Mouse (Mus musculus) embryonic facial prominence, embryonic 14.5 days (tissue): Measurements from ENCODE around the gene Vsig8. TPM values are rescaled to one million over a fixed set of nuclear protein-coding genes. Genes with fewer than 3 reads are reported as not detected.

Experiments
- ATAC-seq: fragments of 200-750 bp; cut with Nextera tagmentation; 2 replicates; pipeline ENCODE4 v1.8.0; 2017; ENCODE audit warnings: low read depth, moderate number of reproducible peaks, moderate TSS enrichment
- DNase-seq: peaks from one replicate; pipeline ENCODE4 v3.0.0-alpha.2; 2015; ENCODE audit warnings: low spot score
- H3K27ac ChIP-seq: fragments of 300-500 bp; sonication (generic); replicated peaks from 2 replicates; pipeline ENCODE4 v1.5.1; 2014; ENCODE audit warnings: low read depth, mild to moderate bottlenecking, low read length, moderate library complexity
- H3K27me3 ChIP-seq: fragments of 300-500 bp; sonication (generic); replicated peaks from 2 replicates; pipeline ENCODE4 v1.6.1; 2014; ENCODE audit warnings: low read length; ENCODE audit not compliant: control insufficient read depth, insufficient read depth
- H3K36me3 ChIP-seq: fragments of 300-500 bp; sonication (generic); 2 replicates; pipeline ENCODE4 v1.6.1; 2014; ENCODE audit warnings: low read length, mixed read lengths; ENCODE audit not compliant: control insufficient read depth, insufficient read depth
- H3K4me1 ChIP-seq: fragments of 300-500 bp; sonication (generic); 2 replicates; pipeline ENCODE4 v1.6.1; 2014; ENCODE audit warnings: antibody characterized with exemption, low read length; ENCODE audit not compliant: control insufficient read depth, insufficient read depth
- H3K4me2 ChIP-seq: fragments of 300-500 bp; sonication (generic); 2 replicates; pipeline ENCODE4 v1.6.1; 2014; ENCODE audit warnings: low read depth, mild to moderate bottlenecking, low read length, moderate library complexity, mixed read lengths
- H3K4me3 ChIP-seq: fragments of 300-500 bp; sonication (generic); 2 replicates; pipeline ENCODE4 v1.5.1; 2014; ENCODE audit warnings: low read depth, mild to moderate bottlenecking, low read length
- H3K9ac ChIP-seq: fragments of 300-500 bp; sonication (generic); 2 replicates; pipeline ENCODE4 v1.6.1; 2014; ENCODE audit warnings: low read depth, mild to moderate bottlenecking, low read length, moderate library complexity, mixed read lengths
- H3K9me3 ChIP-seq: fragments of 300-500 bp; sonication (generic); 2 replicates; pipeline ENCODE4 v1.6.1; 2016; ENCODE audit warnings: low read length; ENCODE audit not compliant: control insufficient read depth
- WGBS: fragments of 180-500 bp; shearing (Covaris S2); extraction: QIAGEN DNeasy Blood & Tissue Kit; methylation state at CpG from one replicate; pipeline ENCODE4 v1.1.7; 2014; 5-methylcytosine and 5-hydroxymethylcytosine counted together
- polyA plus RNA-seq: library from polyadenylated mRNA; unstranded; fragments of >200 nt; fragmentation: Nextera tagmentation; extraction: Ambion mirVana; gene quantifications from 2 replicates; pipeline ENCODE4 v1.2.1, GENCODE M21; 2014

The Vsig8 gene
- polyA plus RNA-seq, 1 experiment from 2014 or later = 1.6 TPM

DNA sequence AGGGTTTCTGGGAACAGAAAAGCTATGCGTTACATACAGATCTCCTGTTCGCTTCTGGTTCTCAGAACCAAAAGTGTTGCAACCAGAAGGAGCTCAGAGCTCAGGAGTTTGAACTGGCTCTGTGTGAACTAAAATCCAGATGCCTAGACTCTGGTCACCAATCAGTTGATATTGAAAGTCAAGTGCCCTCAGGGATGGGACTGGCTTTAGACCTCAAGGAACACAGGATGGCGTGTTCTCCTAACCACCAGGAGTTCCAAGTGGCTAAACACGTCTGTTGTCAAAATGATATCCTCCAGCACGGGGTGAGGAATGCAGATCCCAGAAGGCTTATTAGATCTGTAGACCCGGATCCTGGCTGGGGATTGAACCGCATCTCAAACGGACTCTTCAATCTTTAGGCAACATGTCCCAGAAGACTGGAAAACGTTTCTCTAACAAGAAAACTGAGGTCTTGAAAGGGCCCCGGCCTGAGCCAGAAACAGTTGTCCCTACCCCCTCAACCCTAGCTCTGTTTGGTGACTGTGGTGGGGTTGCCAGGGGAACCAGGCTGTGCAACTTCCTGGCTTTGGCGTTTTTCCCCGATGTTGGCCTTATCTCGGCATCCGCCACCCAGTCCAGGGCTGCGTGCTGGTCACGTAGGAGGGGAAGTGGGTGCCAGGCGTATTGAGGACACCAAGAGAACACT, 42.1 kb upstream of the Vsig8 start:
- Histone ChIP-seq H3K36me3 (no peaks in the 10 kb centered on the region), H3K27me3 (no peaks in the 10 kb centered on the region), H3K4me3 (no peak overlapping the region), H3K4me2 (no peak overlapping the region), H3K27ac (peak overlapping the region; percentile 17; the same call in 1 of the 2 replicates), H3K9me3 (peaks cover 12% of the 10 kb centered on the region), H3K4me1 (peaks cover 8% of the 10 kb centered on the region; the same call in 1 of the 2 replicates), H3K9ac (no peak overlapping the region)
- no peak for DNase-seq
- WGBS = 68% methylated on average over 17 of the region's 17 CpGs
- no peak for ATAC-seq

DNA sequence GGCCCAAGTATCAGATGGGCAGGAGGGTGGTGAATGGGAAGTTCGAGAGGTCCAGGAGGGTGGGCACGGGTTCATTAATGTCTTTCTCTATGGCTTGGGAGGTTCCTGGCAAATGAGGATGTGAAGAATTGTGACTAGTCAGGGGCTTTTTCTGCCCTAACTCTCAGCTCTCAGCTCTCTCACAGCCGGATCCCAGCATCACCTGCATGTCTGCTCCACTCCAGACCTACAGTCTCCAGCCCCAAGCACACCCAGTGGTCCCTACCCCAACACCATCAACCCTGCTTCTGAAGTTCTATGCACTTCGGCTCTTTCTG, 41.6 kb upstream of the Vsig8 start:
- Histone ChIP-seq H3K27me3 (no peaks in the 10 kb centered on the region), H3K4me1 (peaks cover 8% of the 10 kb centered on the region; the same call in 1 of the 2 replicates), H3K4me3 (no peak overlapping the region), H3K4me2 (no peak overlapping the region), H3K9ac (no peak overlapping the region), H3K9me3 (peaks cover 12% of the 10 kb centered on the region), H3K36me3 (no peaks in the 10 kb centered on the region), H3K27ac (no peak overlapping the region)
- ATAC-seq = no peak
- WGBS = 81% methylated on average over 4 of the region's 4 CpGs
- DNase-seq = no peak

DNA sequence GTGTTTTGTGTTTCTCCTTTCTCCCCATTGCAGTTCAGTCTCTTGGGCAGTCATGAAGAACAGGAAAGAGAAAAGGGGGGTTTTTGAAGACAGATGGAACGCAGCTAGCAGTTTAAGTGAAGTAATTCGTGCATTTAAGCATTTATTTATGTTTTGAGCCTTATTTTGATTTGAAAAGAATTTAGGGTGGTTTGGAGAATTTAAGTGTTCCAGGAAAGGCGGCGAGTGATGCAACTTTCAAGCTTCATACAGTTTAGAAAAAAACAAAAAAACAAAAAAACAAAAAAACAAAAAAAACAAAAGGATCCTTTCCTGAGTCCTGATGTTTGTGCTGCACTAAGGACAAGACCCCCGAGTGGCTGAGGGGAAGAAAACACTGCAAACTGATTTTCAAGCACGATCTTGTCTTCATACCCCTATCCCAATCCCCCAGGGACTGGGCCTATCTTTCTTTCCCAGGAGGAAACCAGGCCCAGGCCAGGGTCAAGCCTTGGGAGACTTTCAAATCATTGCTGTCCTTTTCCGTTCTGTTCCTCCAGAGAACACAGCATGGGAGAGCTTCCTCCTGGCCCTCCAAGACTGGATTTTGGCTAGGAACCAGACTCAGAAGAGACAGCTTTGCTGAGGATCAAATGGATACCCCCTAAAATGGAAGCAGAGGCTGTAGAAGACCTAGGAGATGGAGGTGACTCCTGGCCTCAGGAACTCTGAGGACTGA, 41.0 kb upstream of the Vsig8 start:
- WGBS = 68% methylated on average over 7 of the region's 7 CpGs
- Histone ChIP-seq H3K4me2 (no peak overlapping the region), H3K4me1 (peaks cover 8% of the 10 kb centered on the region; the same call in 1 of the 2 replicates), H3K4me3 (no peak overlapping the region), H3K27ac (no peak overlapping the region), H3K36me3 (no peaks in the 10 kb centered on the region), H3K9me3 (peaks cover 12% of the 10 kb centered on the region), H3K27me3 (no peaks in the 10 kb centered on the region), H3K9ac (no peak overlapping the region)
- DNase-seq = no peak
- ATAC-seq = no peak

- WGBS = 41% methylated on average over 1 of the region's 1 CpGs
- Histone ChIP-seq H3K4me2 (no peak overlapping the region), H3K9me3 (peaks cover 12% of the 10 kb centered on the region), H3K4me3 (no peak overlapping the region), H3K27ac (no peak overlapping the region), H3K9ac (no peak overlapping the region), H3K4me1 (peaks cover 8% of the 10 kb centered on the region; the same call in 1 of the 2 replicates), H3K36me3 (no peaks in the 10 kb centered on the region), H3K27me3 (no peaks in the 10 kb centered on the region)
- no peak for ATAC-seq
- no peak for DNase-seq
These were observed 40.3 kb upstream of the Vsig8 start for GRCm38 (mm10) chr1:172515396-172515795.

GRCm38 (mm10) chr1:172518013-172518412, 37.7 kb upstream of the Vsig8 start:
- Histone ChIP-seq H3K36me3 (no peaks in the 10 kb centered on the region), H3K4me2 (no peak overlapping the region), H3K9ac (no peak overlapping the region), H3K4me1 (peaks cover 8% of the 10 kb centered on the region), H3K27ac (no peak overlapping the region), H3K4me3 (no peak overlapping the region), H3K27me3 (no peaks in the 10 kb centered on the region), H3K9me3 (peaks cover 12% of the 10 kb centered on the region)
- ATAC-seq = no peak
- 77% methylated on average over 4 of the region's 4 CpGs for WGBS
- no peak for DNase-seq

DNA sequence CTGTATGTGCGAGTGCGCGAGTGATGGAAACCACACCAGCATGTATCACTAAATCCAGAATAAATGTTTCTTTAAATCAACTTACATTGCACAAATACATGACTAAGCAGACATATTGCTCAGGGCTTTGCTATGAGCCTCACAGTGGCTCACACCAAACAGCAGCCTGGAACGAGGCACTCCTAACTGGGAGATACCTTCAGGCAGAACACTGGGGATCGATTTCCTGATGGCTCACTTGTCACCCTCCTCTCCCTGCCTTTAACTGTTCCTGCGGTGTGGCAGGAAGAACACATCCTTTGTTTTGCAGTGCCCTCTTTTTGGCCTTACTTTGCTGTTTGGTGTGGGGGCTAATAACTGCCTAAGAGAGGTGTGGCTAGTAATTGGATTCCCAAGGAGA, 36.1 kb upstream of the Vsig8 start:
- H3K4me2 ChIP-seq = no peak overlapping the region
- H3K9me3 ChIP-seq = peaks cover 12% of the 10 kb centered on the region
- peaks cover 4% of the 10 kb centered on the region; the same call in 1 of the 2 replicates for H3K4me1 ChIP-seq
- H3K9ac ChIP-seq = no peak overlapping the region
- no peak overlapping the region for H3K27ac ChIP-seq
- 52% methylated on average over 6 of the region's 6 CpGs for WGBS
- H3K36me3 ChIP-seq = no peaks in the 10 kb centered on the region
- ATAC-seq (no peak), DNase-seq (no peak)
- no peaks in the 10 kb centered on the region for H3K27me3 ChIP-seq
- no peak overlapping the region for H3K4me3 ChIP-seq

DNA sequence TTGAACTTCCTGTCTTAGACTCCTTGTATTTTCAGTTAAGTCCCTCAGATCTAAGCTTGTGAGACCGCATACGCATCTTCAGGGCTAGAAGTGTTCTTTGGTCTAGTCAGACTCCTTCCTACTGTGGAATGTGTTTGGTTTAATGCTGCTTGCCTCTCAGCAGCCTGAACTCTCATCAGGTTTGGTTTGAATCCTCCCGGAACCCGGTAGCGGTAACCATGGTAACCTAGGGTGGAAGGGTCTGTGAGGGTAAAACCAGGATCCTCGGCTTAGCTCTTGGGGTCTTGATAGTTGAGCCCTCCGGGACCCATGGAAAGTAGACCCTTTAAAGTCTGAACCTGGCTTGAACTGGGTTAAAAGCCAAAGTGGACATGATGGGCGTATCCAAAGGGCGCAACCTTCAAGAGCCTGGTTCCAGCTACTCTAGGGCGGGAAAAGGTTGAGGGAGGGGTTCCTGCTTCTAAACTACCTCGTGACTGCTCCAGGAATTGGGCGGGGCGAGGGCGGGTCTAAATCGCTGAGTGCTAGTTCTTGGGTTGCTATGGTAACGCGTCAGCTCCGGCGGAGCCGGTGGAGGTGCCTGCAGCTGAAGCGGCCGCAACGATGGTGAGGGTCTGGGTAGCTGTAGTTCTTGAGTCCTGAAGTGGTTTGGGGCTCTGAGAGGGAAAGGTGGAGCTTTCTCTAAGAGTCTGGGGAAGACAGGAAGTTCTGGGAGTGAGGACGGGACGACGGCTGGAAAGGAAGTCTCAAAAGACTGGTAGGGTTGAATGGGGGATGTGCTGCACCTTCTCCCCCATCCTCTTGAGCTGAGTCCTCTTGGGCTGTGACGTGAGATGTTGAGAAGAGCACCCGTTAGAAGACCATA, 34.9 kb upstream of the Vsig8 start, which contains the start of gene Cfap45:
TSS of gene Cfap45 (plus strand) at position 226 of the 865 bp plus-strand sequence.
- Histone ChIP-seq H3K4me2 (peak within 1 kb of the TSS; percentile 67), H3K27me3 (no peaks in the 10 kb centered on the region), H3K4me3 (peak within 1 kb of the TSS; percentile 33), H3K4me1 (peaks cover 11% of the 10 kb centered on the region), H3K9me3 (peaks cover 12% of the 10 kb centered on the region), H3K9ac (peak within 1 kb of the TSS; percentile 21), H3K36me3 (no peaks in the 10 kb centered on the region), H3K27ac (0 out of 2 replicates have a peak within 1 kb of the TSS, but pooled peaks have one; percentile 5)
- ATAC-seq (peak; percentile 80), DNase-seq (peak; percentile 97)
- WGBS = 3% methylated on average over 28 of the region's 28 CpGs

DNA sequence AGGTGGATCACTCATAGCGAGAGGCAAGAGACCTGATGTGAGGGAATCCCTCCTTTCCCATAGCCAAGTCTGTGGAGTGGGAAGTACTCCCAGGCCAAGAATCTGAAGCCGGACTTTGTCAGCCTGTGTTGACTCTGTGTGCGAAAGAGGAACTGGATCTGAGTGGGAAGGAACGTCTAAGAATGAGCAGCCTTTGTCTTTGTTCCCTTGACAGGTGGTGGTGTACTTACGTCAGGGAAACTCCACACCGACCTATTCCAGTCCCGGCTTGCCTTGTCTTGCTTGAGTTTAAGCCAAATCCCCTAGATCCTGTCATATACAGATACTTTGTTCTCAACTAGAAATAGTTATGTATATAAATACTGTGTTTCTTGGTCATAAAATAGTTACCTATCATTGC, 33.2 kb upstream of the Vsig8 start:
- no peak overlapping the region for H3K9ac ChIP-seq

More for the DNA sequence above, 33.2 kb upstream of the Vsig8 start:
- Histone ChIP-seq H3K27ac (peak overlapping the region; percentile 69), H3K4me2 (no peak overlapping the region), H3K36me3 (no peaks in the 10 kb centered on the region), H3K27me3 (no peaks in the 10 kb centered on the region; the same call in 1 of the 2 replicates), H3K4me3 (no peak overlapping the region), H3K9me3 (peaks cover 8% of the 10 kb centered on the region), H3K4me1 (peaks cover 17% of the 10 kb centered on the region)
- DNase-seq = peak; percentile 86
- 48% methylated on average over 7 of the region's 7 CpGs for WGBS
- ATAC-seq = peak; percentile 73
